Mouse (Mus musculus) CH12.LX (cell line): ENCODE data around the gene Ccdc88b. TPM values are rescaled to one million over a fixed set of nuclear protein-coding genes. Genes with fewer than 3 reads are reported as not detected.

Experiments
- DNase-seq: peaks from one replicate; pipeline ENCODE4 v3.0.0-alpha.2; 2013; ENCODE audit errors: extremely low read depth
- H3K27ac ChIP-seq: 2 replicates; pipeline ENCODE4 v1.5.1; 2012; ENCODE audit warnings: low read depth, mild to moderate bottlenecking, control low read depth, moderate library complexity; ENCODE audit not compliant: insufficient read depth
- H3K27me3 ChIP-seq: replicated peaks from 2 replicates; pipeline ENCODE3; 2012; ENCODE audit warnings: inconsistent platforms
- H3K36me3 ChIP-seq, 2 experiments: replicated peaks in 1 of 2; 2 replicates each; pipeline versions ENCODE3 to v1.6.1; 2012; ENCODE audit warnings: inconsistent platforms in 1 of 2, low read length in 1 of 2, mild to moderate bottlenecking in 1 of 2, mixed read lengths in 1 of 2, moderate library complexity in 1 of 2; ENCODE audit not compliant: control insufficient read depth in 1 of 2, insufficient read depth in 1 of 2
- H3K4me1 ChIP-seq, 2 experiments: 2 replicates each; pipeline ENCODE4 v1.6.1; 2012; ENCODE audit warnings: inconsistent platforms in 1 of 2, moderate library complexity in 1 of 2; ENCODE audit not compliant: insufficient read depth in 2 of 2, control insufficient read depth in 1 of 2
- H3K4me2 ChIP-seq: 2 replicates; pipeline ENCODE4 v1.6.1; 2012; ENCODE audit warnings: low read depth, mild to moderate bottlenecking, control low read depth; ENCODE audit not compliant: poor library complexity, insufficient read depth, severe bottlenecking
- H3K4me3 ChIP-seq, 3 experiments: fragments of 150-350 bp in 1 of 3; sonication (generic) in 1 of 3; replicated peaks in 1 of 3; 2 replicates each; pipeline versions ENCODE3 to v1.5.1; 2011 to 2012; ENCODE audit warnings: low read depth in 2 of 3, low read length in 2 of 3, mild to moderate bottlenecking in 2 of 3, moderate library complexity in 2 of 3, control low read depth in 1 of 3, improper control_type of control experiment in 1 of 3, inconsistent platforms in 1 of 3, mixed read lengths in 1 of 3; ENCODE audit not compliant: poor library complexity in 1 of 3
- H3K79me2 ChIP-seq: replicated peaks from 2 replicates; pipeline ENCODE4 v1.6.1; 2012; ENCODE audit warnings: mild to moderate bottlenecking, moderate library complexity; ENCODE audit not compliant: control insufficient read depth, poor library complexity, insufficient read depth, severe bottlenecking; ENCODE audit errors: extremely low read depth
- H3K9ac ChIP-seq: 2 replicates; pipeline ENCODE4 v1.6.1; 2012; ENCODE audit warnings: low read depth, mild to moderate bottlenecking, control low read depth, moderate library complexity; ENCODE audit not compliant: insufficient read depth
- H3K9me3 ChIP-seq: replicated peaks from 2 replicates; pipeline ENCODE3; 2012; ENCODE audit warnings: low read length, inconsistent platforms, mixed read lengths
- BHLHE40 ChIP-seq: IDR thresholded peaks from 2 replicates; pipeline ENCODE4 v1.6.1; 2011; ENCODE audit warnings: mild to moderate bottlenecking, low read depth, low read length, improper control_type of control experiment
- CHD1 ChIP-seq: IDR thresholded peaks from 2 replicates; pipeline ENCODE4 v1.6.1; 2012; ENCODE audit warnings: low read depth, low read length, improper control_type of control experiment, inconsistent platforms
- CHD2 ChIP-seq: IDR thresholded peaks from 2 replicates; pipeline ENCODE4 v1.6.1; 2011; ENCODE audit warnings: low read length, improper control_type of control experiment
- CTCF ChIP-seq, 2 experiments: IDR thresholded peaks in 1 of 2; conservative IDR thresholded peaks in 1 of 2; 2 replicates each; pipeline ENCODE4 v1.5.1; 2011 to 2012; ENCODE audit warnings: low read depth in 2 of 2, low read length in 2 of 2, improper control_type of control experiment in 1 of 2, inconsistent platforms in 1 of 2, mild to moderate bottlenecking in 1 of 2, moderate library complexity in 1 of 2
- ELF1 ChIP-seq: IDR thresholded peaks from 2 replicates; pipeline ENCODE4 v1.6.1; 2014; ENCODE audit warnings: low read depth, mild to moderate bottlenecking, inconsistent platforms, low read length, improper control_type of control experiment
- ETS1 ChIP-seq: conservative IDR thresholded peaks from 2 replicates; pipeline ENCODE4 v1.6.1; 2012; ENCODE audit warnings: low read depth, mild to moderate bottlenecking, inconsistent platforms, low read length, improper control_type of control experiment, moderate library complexity
- GABPA ChIP-seq: IDR thresholded peaks from 2 replicates; pipeline ENCODE4 v1.6.1; 2012; ENCODE audit warnings: low read depth, low read length, improper control_type of control experiment, inconsistent platforms; ENCODE audit not compliant: insufficient replicate concordance
- IRF4 ChIP-seq: IDR thresholded peaks from 2 replicates; pipeline ENCODE4 v1.6.1; 2014; ENCODE audit warnings: low read depth, mild to moderate bottlenecking, inconsistent platforms, low read length, improper control_type of control experiment
- KAT2A ChIP-seq: IDR thresholded peaks from 2 replicates; pipeline ENCODE4 v1.6.1; 2012; ENCODE audit warnings: low read length, improper control_type of control experiment, inconsistent platforms; ENCODE audit not compliant: insufficient replicate concordance
- MAFK ChIP-seq: IDR thresholded peaks from 2 replicates; pipeline ENCODE4 v1.6.1; 2011; ENCODE audit warnings: low read length, improper control_type of control experiment; ENCODE audit not compliant: insufficient replicate concordance
- MAX ChIP-seq: IDR thresholded peaks from 2 replicates; pipeline ENCODE4 v1.6.1; 2011; ENCODE audit warnings: low read length, improper control_type of control experiment
- MAZ ChIP-seq: IDR thresholded peaks from 2 replicates; pipeline ENCODE4 v1.6.1; 2012; ENCODE audit warnings: low read depth, mild to moderate bottlenecking, inconsistent platforms, low read length, improper control_type of control experiment, moderate library complexity
- MEF2A ChIP-seq: IDR thresholded peaks from 2 replicates; pipeline ENCODE4 v1.6.1; 2014; ENCODE audit warnings: low read depth, mild to moderate bottlenecking, inconsistent platforms, low read length, improper control_type of control experiment, borderline replicate concordance
- MXI1 ChIP-seq: IDR thresholded peaks from 2 replicates; pipeline ENCODE4 v1.6.1; 2011; ENCODE audit warnings: mild to moderate bottlenecking, low read depth, low read length, improper control_type of control experiment
- NELFE ChIP-seq: IDR thresholded peaks from 2 replicates; pipeline ENCODE4 v1.6.1; 2011; ENCODE audit warnings: low read depth, low read length, improper control_type of control experiment
- NRF1 ChIP-seq: IDR thresholded peaks from 2 replicates; pipeline ENCODE4 v1.6.1; 2014; ENCODE audit warnings: low read depth, mild to moderate bottlenecking, inconsistent platforms, low read length, improper control_type of control experiment, moderate library complexity
- POLR2A ChIP-seq: IDR thresholded peaks from 2 replicates; pipeline ENCODE4 v1.6.1; 2011; ENCODE audit warnings: low read depth, mild to moderate bottlenecking, improper control_type of control experiment, low read length
- RAD21 ChIP-seq: IDR thresholded peaks from 2 replicates; pipeline ENCODE4 v1.6.1; 2011; ENCODE audit warnings: low read depth, mild to moderate bottlenecking, low read length, improper control_type of control experiment, moderate library complexity
- RCOR1 ChIP-seq: conservative IDR thresholded peaks from 2 replicates; pipeline ENCODE4 v1.6.1; 2012; ENCODE audit warnings: low read depth, mild to moderate bottlenecking, inconsistent platforms, low read length, improper control_type of control experiment
- SIN3A ChIP-seq: IDR thresholded peaks from 2 replicates; pipeline ENCODE4 v1.6.1; 2012; ENCODE audit warnings: low read length, improper control_type of control experiment, inconsistent platforms
- SMC3 ChIP-seq: IDR thresholded peaks from 2 replicates; pipeline ENCODE4 v1.6.1; 2011; ENCODE audit warnings: low read depth, low read length, improper control_type of control experiment
- UBTF ChIP-seq: IDR thresholded peaks from 2 replicates; pipeline ENCODE4 v1.6.1; 2012; ENCODE audit warnings: low read depth, mild to moderate bottlenecking, inconsistent platforms, low read length, improper control_type of control experiment, moderate library complexity
- USF1 ChIP-seq: IDR thresholded peaks from 2 replicates; pipeline ENCODE4 v1.6.1; 2014; ENCODE audit warnings: low read depth, mild to moderate bottlenecking, inconsistent platforms, low read length, improper control_type of control experiment
- USF2 ChIP-seq: conservative IDR thresholded peaks from 2 replicates; pipeline ENCODE4 v1.6.1; 2011; ENCODE audit warnings: low read depth, low read length, improper control_type of control experiment
- ZC3H11A ChIP-seq: IDR thresholded peaks from 2 replicates; pipeline ENCODE4 v1.6.1; 2012; ENCODE audit warnings: low read depth, mild to moderate bottlenecking, inconsistent platforms, low read length, improper control_type of control experiment
- ZMIZ1 ChIP-seq: IDR thresholded peaks from 2 replicates; pipeline ENCODE4 v1.6.1; 2012; ENCODE audit warnings: low read depth, mild to moderate bottlenecking, inconsistent platforms, low read length, improper control_type of control experiment
- dilution Hi-C: fragments of 300-500 bp; cut with MboI; formaldehyde crosslinking; loops from 2 replicates; pipeline ENCODE4 v1.14.3; 2020; ENCODE audit warnings: low sequenced_read_pairs; ENCODE audit not compliant: extremely low pct_unique_long_range_greater_than_20kb, extremely low pct_ligation_motif_present
- in situ Hi-C: fragments of 300-500 bp; cut with MboI; formaldehyde crosslinking; loops from 3 replicates; pipeline ENCODE4 v1.14.3; 2019; ENCODE audit warnings: low sequenced_read_pairs, low pct_ligation_motif_present, low pct_unique_long_range_greater_than_20kb, mixed read lengths
- polyA plus RNA-seq: library from polyadenylated mRNA; unstranded; fragments of >175 nt; gene quantifications from 2 replicates; pipeline ENCODE4 v1.2.1, GENCODE M21; 2012; ENCODE audit warnings: low read depth; ENCODE audit not compliant: insufficient read length
- total RNA-seq, 2 experiments: library from RNA; depleted of rRNA; stranded (reverse); fragments of 300-350 nt in 1 of 2; fragments of >200 nt in 1 of 2; gene quantifications; 2 replicates each; pipeline ENCODE4 v1.2.3; 2012 to 2014

Ccdc88b gene
- total and polyA plus RNA-seq, 3 experiments = 20.5 to 76.4 (median 53.0) TPM

- Histone ChIP-seq H3K27me3 (no peaks in the 10 kb centered on the region), H3K27ac (no peak overlapping the region), H3K79me2 (no peaks in the 10 kb centered on the region), H3K9ac (no peak overlapping the region), H3K36me3 (peaks cover 39 to 87% of the 10 kb centered on the region in 2 experiments), H3K4me3 (no peak overlapping the region), H3K9me3 (peaks cover 5% of the 10 kb centered on the region), H3K4me2 (no peak overlapping the region), H3K4me1 (peaks cover 0 to 6% of the 10 kb centered on the region in 2 experiments; a peak in 2 of 4 replicates)
- no peak for TF ChIP-seq IRF4
- TF ChIP-seq POLR2A = no peak
- no peak for TF ChIP-seq MAZ
- no peak for TF ChIP-seq NRF1
- no peak for TF ChIP-seq CHD1
- no peak for TF ChIP-seq MAFK
- TF ChIP-seq BHLHE40 = no peak
- TF ChIP-seq RCOR1 = no peak
- TF ChIP-seq ZMIZ1 = no peak
- TF ChIP-seq GABPA = no peak
- no peak for TF ChIP-seq ZC3H11A
- no peak for TF ChIP-seq UBTF
- TF ChIP-seq ELF1 = no peak
- no peak for TF ChIP-seq MXI1
- TF ChIP-seq CTCF (conservative IDR thresholded peaks at IDR 0.05 in 1 of 2, IDR thresholded peaks at IDR 0.05 in 1 of 2; ENCODE audit: low read depth in 2 of 2, low read length in 2 of 2) = no peak
- in situ Hi-C loops = no loop called here
- DNase-seq = no peak
- dilution Hi-C loops = no loop called here
Measured at GRCm38 (mm10) chr19:6831331-6831730, 26.7 kb downstream of the Ccdc88b start.

GRCm38 (mm10) chr19:6830556-6831316 is 27.3 kb downstream of the Ccdc88b start:
- Histone ChIP-seq H3K4me3 (no peak overlapping the region), H3K27me3 (no peaks in the 10 kb centered on the region), H3K9ac (no peak overlapping the region), H3K4me1 (peaks cover 0 to 6% of the 10 kb centered on the region in 2 experiments; a peak in 2 of 4 replicates), H3K36me3 (peaks cover 39 to 81% of the 10 kb centered on the region in 2 experiments), H3K79me2 (no peaks in the 10 kb centered on the region), H3K4me2 (no peak overlapping the region), H3K27ac (no peak overlapping the region), H3K9me3 (peaks cover 5% of the 10 kb centered on the region)
- DNase-seq = no peak
- no peak for TF ChIP-seq MAX
- TF ChIP-seq NELFE = no peak
- no peak for TF ChIP-seq CTCF (conservative IDR thresholded peaks at IDR 0.05 in 1 of 2, IDR thresholded peaks at IDR 0.05 in 1 of 2; ENCODE audit: low read depth in 2 of 2, low read length in 2 of 2)
- TF ChIP-seq RAD21 = no peak
- no peak for TF ChIP-seq KAT2A
- TF ChIP-seq CHD2 = no peak
- TF ChIP-seq USF1 = no peak
- no peak for TF ChIP-seq MAFK
- TF ChIP-seq CHD1 = no peak
- no peak for TF ChIP-seq MXI1
- no peak for TF ChIP-seq ETS1
- no peak for TF ChIP-seq USF2
- TF ChIP-seq ELF1 = no peak
- TF ChIP-seq SMC3 = no peak
- TF ChIP-seq ZMIZ1 = no peak
- no peak for TF ChIP-seq GABPA
- no peak for TF ChIP-seq MEF2A
- no peak for TF ChIP-seq SIN3A
- dilution Hi-C loops (no loop called here), in situ Hi-C loops (no loop called here)
